Mouse (Mus musculus) heart, adult 2 months (tissue): ENCODE measurements around the gene Ndufaf5.

Experiments used
- CTCF ChIP-seq: fragments of 200-600 bp; IDR thresholded peaks from 2 replicates; pipeline ENCODE4 v1.8.1; 2022; ENCODE audit warnings: antibody characterized with exemption, mild to moderate bottlenecking, moderate library complexity
- EP300 ChIP-seq: fragments of 200-500 bp; IDR thresholded peaks from 2 replicates; pipeline ENCODE4 v1.6.1; 2011; ENCODE audit warnings: low read depth, low read length, control low read depth; ENCODE audit not compliant: insufficient read depth

GRCm38 (mm10) chr2:140220325-140220724, 49.9 kb downstream of the Ndufaf5 start:
- no peak for TF ChIP-seq CTCF
- TF ChIP-seq EP300 = no peak
